Mouse (Mus musculus): ENCODE results near the gene Clrn2. TPM values are rescaled to one million over a fixed set of nuclear protein-coding genes. Genes with fewer than 3 reads are reported as not detected.
"Not testable (repeated sequence)": the region's sequence is repeated elsewhere in the genome, so short reads cannot be mapped to it uniquely, and the experiment has no call there.

Gene Clrn2
- not detected for total RNA-seq (2022)

DNA sequence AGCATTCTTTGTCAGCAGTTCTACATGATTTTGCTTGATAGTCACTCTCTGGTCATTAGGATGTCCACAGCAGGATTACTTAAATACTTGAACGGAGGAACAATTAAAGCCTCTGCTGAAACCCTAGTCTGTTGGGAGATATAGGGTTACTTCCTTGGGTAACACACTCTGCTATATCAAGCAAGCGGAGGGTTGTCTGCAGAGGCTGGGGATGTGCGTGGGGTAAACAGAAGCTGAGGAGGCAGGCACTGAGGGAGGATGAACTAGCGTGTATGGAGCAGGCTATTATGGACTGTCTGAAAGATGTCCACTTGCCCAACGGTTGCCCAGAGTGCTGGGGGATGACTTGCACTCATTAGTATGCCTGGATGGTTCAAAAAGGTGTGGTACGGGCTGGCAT, at the start of gene Clrn2:
Gene Clrn2 (plus strand): TSS at position 301 of the 400 bp plus-strand sequence.
- DNase-seq: no peak

GRCm38 (mm10) chr5:45406129-45406528, 47.4 kb upstream of the Clrn2 start:
- DNase-seq: no peak

- DNase-seq: no peak
Measured at GRCm38 (mm10) chr5:45416478-45416877, 37.1 kb upstream of the Clrn2 start.

- DNase-seq: no peak
Measured at GRCm38 (mm10) chr5:45417859-45418443, 35.6 kb upstream of the Clrn2 start.

DNA sequence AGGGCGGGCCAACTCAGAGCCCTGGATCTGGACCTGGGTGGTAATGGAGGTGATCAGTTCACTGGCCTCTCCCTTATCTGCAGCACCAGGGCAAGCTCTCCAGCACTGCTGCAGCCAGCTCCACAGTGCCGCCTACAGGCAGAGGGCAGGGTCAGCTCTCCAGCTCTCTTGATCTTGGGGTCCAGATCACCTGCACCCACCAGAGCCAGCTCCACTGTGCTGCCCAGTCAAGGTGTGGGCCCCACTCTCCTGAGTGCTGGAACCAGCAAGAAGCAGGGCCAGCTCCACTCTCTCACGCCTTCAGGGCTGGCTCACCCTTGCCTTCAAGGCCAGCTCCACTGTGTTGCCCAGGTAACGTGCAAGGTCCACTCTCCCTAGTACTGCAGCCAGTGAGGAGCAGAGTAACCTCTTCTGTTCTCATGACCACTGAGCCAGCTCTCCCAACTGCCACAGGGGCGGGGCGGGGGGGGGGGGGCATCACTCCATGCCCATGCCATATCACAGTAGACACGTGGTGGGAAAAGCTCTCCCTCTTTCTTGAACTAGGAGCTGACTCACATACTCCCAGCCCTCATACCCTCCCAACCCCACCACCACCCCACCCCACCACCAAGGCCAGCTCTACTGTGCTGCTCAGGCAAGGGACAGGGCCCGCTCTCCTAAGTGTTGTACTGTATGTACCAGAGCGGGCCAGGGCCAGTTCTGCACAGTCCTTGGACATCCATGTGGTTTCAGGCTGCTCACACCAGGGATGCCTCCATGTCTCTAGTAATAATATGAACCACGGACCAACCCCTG, 33.5 kb upstream of the Clrn2 start:
- DNase-seq: peak; percentile 27

GRCm38 (mm10) chr5:45421881-45422844, 31.4 kb upstream of the Clrn2 start:
- DNase-seq: no peak

DNA sequence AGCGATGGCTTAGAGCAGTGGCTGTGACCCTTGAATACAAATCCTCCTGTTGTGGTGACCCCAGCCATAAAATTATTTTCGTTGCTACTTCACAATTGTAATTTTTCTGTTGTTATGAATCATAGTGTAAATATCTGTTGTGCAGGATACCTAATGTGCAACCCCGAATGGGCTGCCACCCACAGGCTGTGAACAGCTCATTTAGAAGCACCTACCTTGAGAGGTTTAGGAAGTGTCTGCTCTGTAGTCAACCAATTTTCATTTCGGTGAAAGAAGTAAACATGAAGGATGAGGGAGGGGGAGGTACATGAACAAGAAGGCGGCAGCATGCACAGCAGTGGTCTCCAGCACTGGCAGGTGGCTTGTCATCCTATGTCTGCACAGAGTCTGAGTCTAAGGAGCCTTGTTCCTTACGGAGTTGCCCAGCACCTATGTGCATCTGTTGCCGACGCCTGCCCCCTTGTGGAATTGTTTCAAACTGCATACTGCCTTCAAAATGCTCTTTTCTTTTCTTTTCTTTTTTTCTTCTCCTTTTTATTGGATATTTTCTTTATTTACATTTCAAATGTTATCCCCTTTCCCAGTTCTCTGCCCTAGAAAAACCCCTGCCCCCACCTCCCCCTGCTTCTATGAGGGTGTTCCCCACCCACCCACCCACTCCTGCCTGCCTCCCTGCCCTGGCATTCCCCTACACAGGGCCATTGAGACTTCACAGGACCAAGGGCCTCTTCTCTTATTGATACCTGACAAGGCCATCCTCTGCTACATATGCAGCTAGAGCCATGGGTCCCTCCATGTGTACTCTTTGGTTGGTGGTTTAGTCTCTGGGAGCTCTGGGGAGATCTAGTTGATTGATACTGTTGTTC, 29.3 kb upstream of the Clrn2 start:
- DNase-seq: peak; percentile 14

DNA sequence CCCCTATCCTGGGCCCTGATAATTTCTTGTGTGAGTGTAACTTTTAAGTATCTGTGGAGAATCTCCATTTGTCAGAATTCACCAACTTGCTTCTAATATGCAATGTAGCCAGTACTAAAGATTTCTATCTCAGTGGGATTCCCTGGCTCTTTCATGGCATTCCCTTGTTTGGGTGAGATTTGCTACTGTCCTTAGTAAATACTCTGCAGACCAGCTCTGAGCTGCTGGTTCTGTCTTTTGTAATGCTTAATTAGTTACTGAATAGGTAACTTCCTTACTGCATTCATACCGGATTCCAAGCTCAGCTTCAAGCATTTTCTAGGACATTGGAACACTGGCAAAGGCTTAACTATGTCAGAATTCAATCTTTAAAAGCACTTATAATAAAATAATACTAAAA, 27.8 kb upstream of the Clrn2 start:
- not testable (repeated sequence) for DNase-seq

DNA sequence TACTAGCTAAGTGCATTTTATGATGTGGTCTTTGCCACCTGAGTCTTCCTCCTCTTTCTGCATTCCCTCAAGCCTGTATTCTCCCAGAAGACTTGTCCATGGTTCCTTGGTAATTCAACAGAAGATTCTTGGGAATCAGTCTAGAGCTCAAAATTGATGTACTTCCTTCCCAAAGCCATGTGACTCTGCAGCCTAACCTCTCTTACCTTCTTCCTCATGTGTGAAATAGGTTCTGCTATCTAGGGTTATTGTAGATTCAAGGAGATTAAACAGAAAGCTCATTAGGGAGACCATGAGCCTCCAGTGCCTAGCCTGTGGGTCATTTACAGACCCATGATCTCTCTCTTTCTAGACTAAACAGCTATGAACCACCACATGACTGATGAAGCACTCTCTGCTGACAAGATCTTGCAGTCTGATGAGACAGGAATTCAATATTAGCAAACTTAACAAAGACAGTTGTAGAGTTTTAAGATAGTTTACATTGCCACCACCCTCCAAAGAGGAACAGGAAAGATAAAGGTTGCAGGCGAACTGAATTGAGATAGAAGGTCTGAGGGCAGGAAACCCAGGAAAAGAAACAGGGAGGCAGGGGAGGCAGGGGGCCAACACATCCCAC, 27.0 kb upstream of the Clrn2 start:
- no peak for DNase-seq

DNA sequence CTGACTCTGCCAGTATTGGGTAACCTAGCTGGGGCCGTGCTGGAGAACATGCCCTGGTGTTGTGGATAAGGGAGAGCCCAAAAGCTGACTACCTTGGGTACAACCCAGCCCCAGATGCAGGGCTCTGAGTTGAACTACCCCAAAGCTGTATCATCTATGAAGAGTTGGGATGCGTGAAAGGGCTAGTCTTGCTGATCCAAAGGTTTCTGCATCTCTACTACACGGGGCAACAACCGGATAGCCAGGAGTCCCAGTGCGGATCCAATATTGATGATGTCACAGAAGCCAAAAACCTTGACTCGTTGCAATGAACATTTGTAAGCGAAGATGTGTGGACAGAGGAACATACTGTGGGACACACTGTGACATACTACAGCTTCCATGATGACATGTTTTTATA, 25.7 kb upstream of the Clrn2 start:
- no peak for DNase-seq

DNA sequence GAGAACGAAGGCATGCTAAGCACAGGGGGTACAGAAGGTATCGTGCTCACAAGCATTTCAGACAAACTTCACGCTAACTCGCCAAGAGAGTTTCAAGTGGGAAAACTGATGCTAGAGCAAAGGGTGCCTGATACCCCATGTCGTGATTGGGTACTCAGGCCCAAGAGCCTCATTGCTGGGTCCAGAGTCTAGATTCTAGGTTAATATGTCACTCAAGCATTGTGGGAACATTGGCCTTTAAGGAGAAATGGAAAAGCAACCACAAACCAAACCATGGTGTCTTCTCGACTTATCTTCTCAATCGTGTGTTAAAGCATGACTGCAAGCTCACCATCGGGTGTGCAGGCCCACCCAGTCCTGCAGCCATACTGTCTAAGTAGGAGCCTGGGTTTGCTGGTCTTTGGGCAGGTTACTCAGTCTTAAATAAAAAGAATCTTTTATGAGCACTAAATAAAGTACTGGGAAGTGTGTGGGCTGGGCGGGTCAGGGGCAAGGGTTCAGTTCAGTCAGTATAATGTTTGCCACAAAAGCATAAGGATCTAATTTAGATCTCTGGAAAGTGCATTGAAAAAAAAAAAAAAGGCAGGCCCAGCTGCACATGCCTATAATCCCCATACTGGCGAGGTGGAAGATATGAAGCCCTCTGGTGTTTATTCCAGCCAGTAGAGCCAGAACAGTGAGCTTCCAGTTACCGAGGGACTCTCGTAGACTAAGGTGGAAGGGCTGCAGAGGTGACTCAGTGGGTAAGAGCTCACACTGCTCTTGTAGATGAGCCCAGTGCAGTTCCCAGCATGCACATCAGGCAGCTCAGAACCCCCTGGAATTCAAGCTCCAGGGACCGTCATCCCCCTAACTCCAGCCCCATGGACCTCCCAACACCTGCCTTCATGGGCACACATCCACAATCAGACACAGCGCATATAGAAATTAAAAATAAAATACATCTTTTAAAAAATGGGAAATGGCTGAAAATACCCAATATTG, 17.3 kb upstream of the Clrn2 start:
- no peak for DNase-seq

DNA sequence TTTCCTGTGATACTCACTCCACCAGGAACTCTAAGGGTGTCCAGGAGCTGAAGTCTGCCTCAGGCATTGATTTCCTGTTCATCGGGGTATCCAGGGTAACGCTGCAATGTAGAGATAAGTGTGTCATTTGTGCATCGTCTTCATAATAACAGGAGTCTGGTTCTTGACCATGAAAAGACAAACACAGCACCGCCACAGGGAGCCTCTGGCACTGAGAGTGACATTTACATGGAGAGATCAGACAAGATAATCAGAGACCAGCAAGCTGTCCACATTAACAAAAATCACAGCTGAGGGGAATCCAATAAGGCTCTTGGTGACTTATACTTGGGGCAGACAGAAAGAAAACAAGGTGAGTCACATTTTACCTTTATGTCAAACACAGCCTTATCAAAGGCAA, 15.7 kb upstream of the Clrn2 start:
- no peak for DNase-seq

- no peak for DNase-seq
Measured at GRCm38 (mm10) chr5:45438301-45438700, 15.2 kb upstream of the Clrn2 start.

GRCm38 (mm10) chr5:45441124-45441523, 12.4 kb upstream of the Clrn2 start:
- DNase-seq: no peak

- no peak for DNase-seq
Measured at GRCm38 (mm10) chr5:45441745-45442144, 11.8 kb upstream of the Clrn2 start.

DNA sequence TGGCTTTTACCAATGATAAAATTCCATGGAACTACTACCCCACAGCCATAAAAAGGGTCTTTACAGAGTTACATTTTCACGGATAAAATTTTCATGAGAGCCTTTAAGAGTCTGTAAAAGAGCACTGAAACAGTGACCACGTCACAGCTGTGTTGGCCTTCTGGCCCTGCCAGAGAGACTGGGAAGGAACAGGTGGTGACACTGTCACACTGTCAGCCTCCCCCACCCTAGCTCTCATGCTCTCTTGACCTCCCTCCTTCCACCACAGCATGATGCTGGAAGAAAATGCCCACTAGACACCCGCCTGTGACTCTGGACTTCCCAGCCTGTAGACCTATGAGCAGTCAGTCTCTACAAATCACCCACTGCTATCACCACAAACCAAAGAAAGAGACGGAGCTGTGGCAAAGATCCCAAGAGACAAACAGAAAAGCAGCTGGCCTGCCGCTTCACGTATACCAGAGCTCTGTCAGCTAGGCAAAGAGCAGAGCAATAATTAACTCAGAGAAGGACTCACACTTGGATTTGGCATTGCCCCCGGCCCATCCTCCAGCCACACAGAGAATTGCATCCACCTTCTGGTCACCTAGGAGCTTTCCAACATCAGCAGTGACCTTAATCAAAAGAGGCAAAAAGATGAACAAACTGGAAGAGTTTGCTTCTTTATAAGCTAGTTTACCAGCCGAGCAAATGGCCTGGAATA, 9.3 kb upstream of the Clrn2 start:
- DNase-seq: no peak

DNA sequence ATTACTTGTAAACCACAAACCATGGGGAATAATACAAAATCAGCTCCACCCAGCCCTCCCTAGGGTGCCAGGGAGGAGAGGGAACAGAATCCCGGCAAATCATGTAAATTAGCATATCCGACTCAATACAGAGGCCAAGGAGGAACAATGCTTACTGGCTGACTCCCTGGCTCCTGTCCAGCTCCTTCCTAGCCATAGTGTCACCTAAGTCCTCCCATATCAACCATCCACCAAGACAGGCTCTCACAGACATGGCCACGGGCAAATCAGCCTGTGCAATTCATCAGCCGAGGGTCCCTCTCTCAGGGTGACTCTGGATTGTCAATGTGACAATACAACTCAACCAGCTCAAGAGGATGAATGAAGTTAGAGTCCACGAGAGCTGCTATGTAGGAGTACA, 4.9 kb upstream of the Clrn2 start:
- DNase-seq: no peak

- no peak for DNase-seq
Measured at GRCm38 (mm10) chr5:45449206-45449605, 4.3 kb upstream of the Clrn2 start.

GRCm38 (mm10) chr5:45449831-45450716, 3.5 kb upstream of the Clrn2 start, which contains the start of gene Qdpr:
Gene Qdpr (minus strand): TSS chr5:45450236.
- DNase-seq: peak; percentile 96
